Mouse (Mus musculus): ENCODE data around the gene Chchd6. TPM values are rescaled to one million over a fixed set of nuclear protein-coding genes. Genes with fewer than 3 reads are reported as not detected.
A peak's percentile ranks its signal among the peaks of the same experiment; 100 is the strongest.

Gene Chchd6
- total RNA-seq, 2 experiments from 2014 or later, result 84.9 to 88.1 TPM

DNA sequence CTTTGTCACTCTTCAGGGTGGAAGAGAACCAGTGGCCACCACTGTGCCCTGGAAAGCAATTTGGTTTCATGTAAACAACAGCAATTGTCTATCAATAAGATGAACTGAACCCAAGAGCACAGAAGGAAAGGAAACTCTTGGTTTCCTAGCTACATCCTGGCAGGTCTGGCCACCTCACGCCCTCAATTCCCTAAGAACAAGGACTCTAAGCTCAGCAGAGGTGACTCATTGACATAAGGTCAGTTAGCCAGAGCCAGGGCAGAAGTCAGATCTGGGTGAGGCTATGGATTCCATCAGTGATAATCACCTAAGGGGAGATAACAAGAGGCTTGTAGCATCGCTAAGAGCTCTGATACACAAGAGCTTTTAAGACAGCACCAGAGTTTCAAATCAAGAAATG is 137.9 kb downstream of the Chchd6 start:
- no peak for DNase-seq
- intact Hi-C loops (cut with DNase I), result no loop called here

DNA sequence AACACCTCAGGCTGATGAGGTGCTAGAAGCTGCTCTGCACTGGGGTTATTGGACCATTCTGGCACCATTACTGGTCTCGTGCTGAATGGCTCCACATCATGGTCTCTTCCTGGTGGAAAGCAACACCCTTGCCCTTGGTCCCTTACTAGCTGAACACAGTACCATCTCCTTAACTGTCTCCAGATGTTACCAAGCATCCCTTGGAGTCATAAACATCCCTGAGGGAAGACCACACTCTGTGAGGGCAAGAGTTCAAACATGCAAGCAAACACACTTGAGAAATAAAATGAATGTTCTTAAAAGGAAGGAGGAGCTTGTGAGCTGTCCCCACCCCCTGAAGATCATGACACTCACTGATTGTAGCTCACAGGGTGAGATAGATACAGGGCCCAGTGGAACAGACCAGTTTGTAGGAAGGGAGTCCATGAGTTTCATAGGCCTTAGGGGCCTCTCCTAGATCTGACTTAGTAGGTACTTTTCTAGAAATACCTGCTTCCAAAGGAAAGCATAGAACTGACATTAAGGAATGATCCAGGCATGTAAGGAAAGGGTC is 139.0 kb downstream of the Chchd6 start:
- intact Hi-C loops (cut with DNase I), result no loop called here
- DNase-seq, result no peak

- DNase-seq, result no peak
- intact Hi-C loops (cut with DNase I), result no loop called here
These were observed 139.9 kb downstream of the Chchd6 start for GRCm38 (mm10) chr6:89455523-89456000.

GRCm38 (mm10) chr6:89454437-89454836 is 141.0 kb downstream of the Chchd6 start:
- intact Hi-C loops (cut with DNase I), result no loop called here
- no peak for DNase-seq

DNA sequence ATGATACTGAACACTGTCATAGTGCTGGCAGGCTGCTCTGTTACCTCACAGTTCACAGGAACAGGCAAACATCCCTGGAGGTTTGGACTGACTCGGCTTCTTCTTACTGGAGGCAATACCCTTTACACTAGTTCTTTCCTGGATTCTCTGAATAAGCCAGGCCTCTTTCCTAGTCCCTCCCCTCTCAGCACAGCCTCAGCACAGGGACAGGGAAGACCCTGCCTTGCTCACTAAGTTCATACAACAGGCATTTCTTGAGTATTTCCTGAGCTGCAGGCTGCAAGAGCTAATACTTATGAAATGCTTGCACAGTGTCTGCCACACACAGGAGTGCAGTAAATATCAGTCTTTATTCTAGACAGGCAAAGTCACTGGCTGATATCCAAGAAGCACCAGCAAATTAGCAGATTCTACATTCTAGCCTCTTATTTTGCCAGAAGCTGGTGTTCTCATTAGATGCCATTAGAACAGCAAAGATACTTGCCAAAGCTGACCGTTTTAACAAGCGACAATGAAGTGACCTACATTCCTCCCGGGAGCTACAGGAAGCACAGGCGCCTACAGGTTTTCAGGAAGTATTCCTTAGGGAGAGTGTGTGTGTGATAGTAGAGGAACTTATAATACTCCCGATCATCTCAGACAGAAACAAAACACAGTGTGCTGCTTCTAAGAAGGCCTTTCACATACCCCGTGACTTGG is 142.3 kb downstream of the Chchd6 start:
- intact Hi-C loops (cut with DNase I), result no loop called here
- no peak for DNase-seq

DNA sequence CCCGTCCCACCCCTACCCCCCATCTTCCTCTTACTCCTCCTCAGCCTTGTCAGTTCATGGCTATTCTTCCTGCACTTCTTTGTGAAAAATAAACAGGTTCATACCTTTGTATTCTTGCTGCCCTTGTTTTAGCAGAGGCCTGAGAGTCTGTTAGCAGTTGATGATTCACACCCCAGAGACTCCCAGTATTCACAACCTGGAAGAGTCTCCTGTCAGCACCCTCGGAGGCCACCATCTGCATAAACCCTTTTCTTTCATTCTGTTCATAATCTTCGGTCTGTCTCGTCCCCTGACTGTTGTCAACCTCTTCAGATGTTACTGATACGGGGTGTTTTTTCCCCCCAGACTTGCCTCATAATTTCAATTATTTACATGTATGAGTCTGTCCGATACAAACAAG is 143.1 kb downstream of the Chchd6 start:
- no peak for DNase-seq
- intact Hi-C loops (cut with DNase I), result no loop called here

- intact Hi-C loops (cut with DNase I), result no loop called here
- no peak for DNase-seq
These were observed 146.7 kb downstream of the Chchd6 start for GRCm38 (mm10) chr6:89448736-89449135.

GRCm38 (mm10) chr6:89440671-89441070 is 154.8 kb downstream of the Chchd6 start:
- intact Hi-C loops (cut with DNase I), result no loop called here
- peak; percentile 60 for DNase-seq

- no peak for DNase-seq
- intact Hi-C loops (cut with DNase I), result no loop called here
These were observed 163.5 kb downstream of the Chchd6 start for GRCm38 (mm10) chr6:89431920-89432482.

DNA sequence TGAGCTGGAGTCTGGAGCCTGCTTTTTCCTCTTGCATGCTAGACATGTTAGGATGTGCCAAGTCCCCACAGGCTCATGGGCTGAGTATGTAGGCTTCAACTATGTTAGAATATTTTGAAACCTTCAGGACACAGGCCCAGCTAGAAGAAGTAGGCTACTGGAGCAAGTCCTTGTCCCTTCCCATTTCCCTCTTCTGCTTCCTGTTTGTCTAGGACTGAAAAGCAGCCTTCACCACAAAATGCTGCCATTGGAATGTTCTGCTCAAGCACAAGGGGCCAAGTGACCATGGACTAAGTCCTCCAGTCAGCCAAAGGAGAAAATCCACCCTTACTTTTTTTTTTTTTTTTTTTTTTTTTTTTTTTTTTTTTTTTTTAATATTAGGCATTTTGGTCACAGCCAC is 164.7 kb downstream of the Chchd6 start:
- DNase-seq, result no peak
- intact Hi-C loops (cut with DNase I), result no loop called here

- intact Hi-C loops (cut with DNase I), result no loop called here
- DNase-seq, result no peak
These were observed 166.6 kb downstream of the Chchd6 start for GRCm38 (mm10) chr6:89428661-89429375.

- intact Hi-C loops (cut with DNase I), result no loop called here
These were observed 171.0 kb downstream of the Chchd6 start for GRCm38 (mm10) chr6:89424461-89424860.

DNA sequence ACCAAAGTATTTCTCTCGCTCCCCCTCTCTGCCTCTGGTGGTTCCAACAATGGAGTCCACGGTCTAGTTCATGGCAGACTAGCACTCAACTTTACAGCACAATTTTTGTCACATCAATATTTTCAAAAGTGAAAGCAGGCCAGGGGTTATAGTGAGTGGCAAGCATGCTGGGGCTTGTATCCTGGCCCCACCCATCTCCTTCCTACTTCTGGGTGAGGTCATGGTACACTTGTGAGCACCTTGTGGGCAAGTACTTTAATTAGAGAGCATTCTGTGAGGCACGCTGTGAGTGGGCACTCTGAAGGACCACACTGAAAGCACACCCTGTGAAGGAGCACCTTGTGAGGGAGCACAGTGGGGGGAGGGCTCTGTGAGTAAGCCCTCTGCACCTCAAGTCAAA is 172.8 kb downstream of the Chchd6 start:
- intact Hi-C loops (cut with DNase I), result no loop called here
- no peak for DNase-seq

More at GRCm38 (mm10) chr6:89424461-89424860, 171.0 kb downstream of the Chchd6 start:
- no peak for DNase-seq

- DNase-seq, result no peak
- intact Hi-C loops (cut with DNase I), result no loop called here
These were observed 173.5 kb downstream of the Chchd6 start for GRCm38 (mm10) chr6:89421922-89422321.

GRCm38 (mm10) chr6:89421503-89421902 is 173.9 kb downstream of the Chchd6 start:
- no peak for DNase-seq
- intact Hi-C loops (cut with DNase I), result no loop called here

- intact Hi-C loops (cut with DNase I), result no loop called here
- no peak for DNase-seq
These were observed 174.7 kb downstream of the Chchd6 start for GRCm38 (mm10) chr6:89420756-89421155.

DNA sequence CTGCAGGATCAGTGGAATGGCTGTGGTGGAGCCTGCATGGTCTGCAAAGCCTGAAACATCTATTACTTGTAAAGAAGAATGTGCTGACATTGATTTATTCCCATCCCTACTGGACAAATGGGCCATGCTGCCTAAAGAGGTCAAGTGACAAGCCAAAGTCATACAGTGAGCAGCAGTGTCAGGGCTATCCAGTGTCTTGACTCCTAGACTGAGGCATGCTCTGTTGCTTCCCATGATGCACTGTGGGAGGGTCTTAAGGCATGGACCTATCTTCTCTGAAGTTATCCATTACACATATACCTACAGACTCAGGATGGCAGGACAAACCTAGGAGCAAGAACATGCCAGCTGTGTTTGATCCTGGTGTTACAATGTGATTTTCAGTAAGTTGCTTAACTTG is 175.3 kb downstream of the Chchd6 start:
- no peak for DNase-seq
- intact Hi-C loops (cut with DNase I), result no loop called here

DNA sequence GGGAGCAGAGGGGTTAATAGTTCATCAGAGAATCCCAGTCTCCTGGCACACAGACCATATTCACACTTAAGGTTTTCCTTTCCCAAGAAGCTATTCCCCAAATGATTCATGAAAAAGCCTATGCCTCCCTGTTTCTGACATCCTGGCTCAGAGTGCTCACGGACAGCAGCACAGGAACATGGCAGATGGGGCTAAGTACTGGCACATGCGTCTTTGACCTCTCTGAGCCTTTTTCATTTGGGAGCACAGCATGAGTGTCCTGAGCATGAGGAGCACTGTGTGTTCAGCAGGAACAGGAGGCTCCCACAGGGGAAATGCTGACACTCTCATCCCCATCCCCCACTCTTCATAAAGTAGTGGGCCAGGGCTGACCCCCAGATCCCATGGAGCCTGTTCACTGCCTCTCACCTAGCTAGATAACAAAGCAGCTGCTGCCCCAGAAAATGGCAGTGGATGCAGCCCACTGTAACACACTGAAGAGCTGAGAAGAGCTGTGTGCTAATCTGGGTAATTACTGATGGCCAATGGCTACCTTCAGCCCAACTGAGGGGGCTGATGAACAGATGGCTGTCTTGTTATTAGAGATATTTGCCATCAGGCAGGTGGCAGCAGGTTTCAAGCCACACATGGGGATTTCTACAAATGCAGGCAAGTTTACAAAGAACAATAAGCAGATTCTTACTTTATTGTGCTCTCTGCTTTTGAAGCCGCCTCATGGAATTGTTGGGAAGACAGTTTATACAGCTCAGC is 176.2 kb downstream of the Chchd6 start:
- intact Hi-C loops (cut with DNase I), result no loop called here
- no peak for DNase-seq

GRCm38 (mm10) chr6:89416030-89416595 is 179.3 kb downstream of the Chchd6 start:
- no peak for DNase-seq
- intact Hi-C loops (cut with DNase I), result no loop called here

- no peak for DNase-seq
- intact Hi-C loops (cut with DNase I), result no loop called here
These were observed 180.4 kb downstream of the Chchd6 start for GRCm38 (mm10) chr6:89415091-89415490.

GRCm38 (mm10) chr6:89414126-89414525 is 181.3 kb downstream of the Chchd6 start:
- intact Hi-C loops (cut with DNase I), result no loop called here
- DNase-seq, result no peak

Data from left cerebral cortex, postnatal 4 days (tissue).